Mouse (Mus musculus): Measurements from ENCODE around the gene Smim9.

- TF ChIP-seq POLR2A (IDR thresholded peaks at IDR 0.05; ENCODE audit: insufficient read length, low read depth), result no peak
- no peak for TF ChIP-seq CEBPB (IDR thresholded peaks at IDR 0.05; ENCODE audit: insufficient read depth, poor library complexity, severe bottlenecking)
- no peak for TF ChIP-seq E2F4 (IDR thresholded peaks at IDR 0.05; ENCODE audit: insufficient read depth)
Observed at GRCm38 (mm10) chrX:75129474-75129873, 34.1 kb downstream of the Smim9 start.

Data from myocyte (in vitro differentiated cells).